Mouse (Mus musculus) ovary, postnatal 14 days (tissue): ENCODE results near the gene Junb.

Experiments
- DNase-seq: peaks from one replicate; pipeline ENCODE4 v3.0.0; 2022; ENCODE audit warnings: low spot score

Gene Junb

GRCm38 (mm10) chr8:84970913-84971312 is 7.6 kb downstream of the Junb start:
- no peak for DNase-seq

- no peak for DNase-seq
Observed at GRCm38 (mm10) chr8:84970135-84970790, 8.3 kb downstream of the Junb start.

- DNase-seq, result no peak
Observed at GRCm38 (mm10) chr8:84969241-84970134, 9.0 kb downstream of the Junb start, which contains the start of the genes Gm49661, Prdx2 and Rnaseh2a. Gene Gm49661, minus strand, starts transcription at chr8:84969433. Gene Prdx2, plus strand, starts transcription at chr8:84969587. Gene Rnaseh2a, minus strand, starts transcription at chr8:84969767.

- DNase-seq, result no peak
Observed at GRCm38 (mm10) chr8:84968650-84969049, 9.9 kb downstream of the Junb start.

- DNase-seq, result no peak
Observed at GRCm38 (mm10) chr8:84967532-84968304, 10.8 kb downstream of the Junb start.

GRCm38 (mm10) chr8:84966603-84967002 is 11.9 kb downstream of the Junb start:
- DNase-seq, result no peak

- peak; percentile 83 for DNase-seq
Observed at GRCm38 (mm10) chr8:84965731-84966291, 12.7 kb downstream of the Junb start.

- no peak for DNase-seq
Observed at GRCm38 (mm10) chr8:84963952-84964351, 14.6 kb downstream of the Junb start.

- no peak for DNase-seq
Observed at GRCm38 (mm10) chr8:84959811-84960210, 18.7 kb downstream of the Junb start.

GRCm38 (mm10) chr8:84956768-84957167 is 21.8 kb downstream of the Junb start:
- DNase-seq, result no peak

- no peak for DNase-seq
Observed at GRCm38 (mm10) chr8:84952612-84953255, 25.8 kb downstream of the Junb start.

GRCm38 (mm10) chr8:84949753-84950152 is 28.8 kb downstream of the Junb start:
- no peak for DNase-seq

- peak; percentile 52 for DNase-seq
Observed at GRCm38 (mm10) chr8:84947241-84947545, 31.3 kb downstream of the Junb start.

GRCm38 (mm10) chr8:84946528-84947240 is 31.8 kb downstream of the Junb start, which contains the start of gene Rtbdn:
Gene Rtbdn, plus strand, starts transcription at chr8:84946991.
- no peak for DNase-seq

- DNase-seq, result no peak
Observed at GRCm38 (mm10) chr8:84945633-84946527, 32.6 kb downstream of the Junb start.

- no peak for DNase-seq
Observed at GRCm38 (mm10) chr8:84945235-84945632, 33.3 kb downstream of the Junb start.

- no peak for DNase-seq
Observed at GRCm38 (mm10) chr8:84944478-84945160, 33.9 kb downstream of the Junb start.

- no peak for DNase-seq
Observed at GRCm38 (mm10) chr8:84943699-84944098, 34.8 kb downstream of the Junb start.
